Mouse (Mus musculus): ENCODE data around the gene Vmn1r123. TPM values are rescaled to one million over a fixed set of nuclear protein-coding genes. Genes with fewer than 3 reads are reported as not detected.
"Not testable (repeated sequence)": the region's sequence is repeated elsewhere in the genome, so short reads cannot be mapped to it uniquely, and the experiment has no call there.

The Vmn1r123 gene
- not detected in 2 replicates for polyA plus RNA-seq (2011; ENCODE audit: insufficient read depth, insufficient read length, low replicate concordance, missing spikeins)

- not testable (repeated sequence) for H3K4me1 ChIP-seq (ENCODE audit: control insufficient read depth, insufficient read depth, low read length); H3K4me3 ChIP-seq (replicated peaks; ENCODE audit: control insufficient read depth, low read depth, low read length); H3K27ac ChIP-seq (ENCODE audit: control insufficient read depth, insufficient read depth, low read depth, low read length, poor library complexity)
- 21% methylated on average over 1 of the region's 3 CpGs for WGBS
These were observed at the start of gene Vmn1r123 for GRCm38 (mm10) chr7:21161885-21162284. Vmn1r123 (plus strand) TSS chr7:21162185.

- not testable (repeated sequence) for H3K4me3 ChIP-seq (replicated peaks; ENCODE audit: control insufficient read depth, low read depth, low read length)
- WGBS, result 60% methylated on average over 3 of the region's 3 CpGs
These were observed 28.0 kb upstream of the Vmn1r123 start, which contains the start of gene Vmn1r122 for GRCm38 (mm10) chr7:21134028-21134427. Vmn1r122 (minus strand) TSS chr7:21134128.

GRCm38 (mm10) chr7:21190323-21190722 is 28.3 kb downstream of the Vmn1r123 start, which contains the start of gene Gm5157:
Gm5157 (minus strand) TSS chr7:21190423.
- not testable (repeated sequence) for H3K4me1 ChIP-seq (ENCODE audit: control insufficient read depth, insufficient read depth, low read length); H3K27ac ChIP-seq (ENCODE audit: control insufficient read depth, insufficient read depth, low read depth, low read length, poor library complexity); H3K4me3 ChIP-seq (replicated peaks; ENCODE audit: control insufficient read depth, low read depth, low read length)
- WGBS, result 35% methylated on average over 1 of the region's 2 CpGs

More at GRCm38 (mm10) chr7:21134028-21134427, 28.0 kb upstream of the Vmn1r123 start, which contains the start of gene Vmn1r122:
- H3K4me1 ChIP-seq (ENCODE audit: control insufficient read depth, insufficient read depth, low read length); H3K27ac ChIP-seq (ENCODE audit: control insufficient read depth, insufficient read depth, low read depth, low read length, poor library complexity): not testable (repeated sequence)

Other genes starting within 250 kb of the Vmn1r123 start
- not detected in 2 replicates for gene Vmn1r118, start 249.8 kb upstream of the Vmn1r123 start, polyA plus RNA-seq (2011; ENCODE audit: insufficient read depth, insufficient read length, low replicate concordance, missing spikeins)
- not detected in 2 replicates for gene Vmn1r119, start 149.7 kb upstream of the Vmn1r123 start, polyA plus RNA-seq (2011; ENCODE audit: insufficient read depth, insufficient read length, low replicate concordance, missing spikeins)
- not detected in 2 replicates for gene Vmn1r120, start 108.4 kb upstream of the Vmn1r123 start, polyA plus RNA-seq (2011; ENCODE audit: insufficient read depth, insufficient read length, low replicate concordance, missing spikeins)
- not detected in 2 replicates for gene Vmn1r121, start 63.7 kb upstream of the Vmn1r123 start, polyA plus RNA-seq (2011; ENCODE audit: insufficient read depth, insufficient read length, low replicate concordance, missing spikeins)
- not detected in 2 replicates for gene Vmn1r122, start 28.1 kb upstream of the Vmn1r123 start, polyA plus RNA-seq (2011; ENCODE audit: insufficient read depth, insufficient read length, low replicate concordance, missing spikeins)
- not detected in 2 replicates for gene Gm5157, start 28.2 kb downstream of the Vmn1r123 start, polyA plus RNA-seq (2011; ENCODE audit: insufficient read depth, insufficient read length, low replicate concordance, missing spikeins)
- gene Vmn1r124, start 98.4 kb downstream of the Vmn1r123 start, polyA plus RNA-seq (2011; ENCODE audit: insufficient read depth, insufficient read length, low replicate concordance, missing spikeins), result not detected in 2 replicates
- gene Vmn1r125, start 110.0 kb downstream of the Vmn1r123 start, polyA plus RNA-seq (2011; ENCODE audit: insufficient read depth, insufficient read length, low replicate concordance, missing spikeins), result not detected in 2 replicates
- not detected in 2 replicates for gene Vmn1r126, start 139.3 kb downstream of the Vmn1r123 start, polyA plus RNA-seq (2011; ENCODE audit: insufficient read depth, insufficient read length, low replicate concordance, missing spikeins)
- not detected in 2 replicates for gene Vmn1r127, start 157.7 kb downstream of the Vmn1r123 start, polyA plus RNA-seq (2011; ENCODE audit: insufficient read depth, insufficient read length, low replicate concordance, missing spikeins)
- not detected in 2 replicates for gene Vmn1r128, start 187.2 kb downstream of the Vmn1r123 start, polyA plus RNA-seq (2011; ENCODE audit: insufficient read depth, insufficient read length, low replicate concordance, missing spikeins)
- not detected in 2 replicates for gene Vmn1r129, start 199.1 kb downstream of the Vmn1r123 start, polyA plus RNA-seq (2011; ENCODE audit: insufficient read depth, insufficient read length, low replicate concordance, missing spikeins)

All from bone marrow, adult 2 months (tissue).